Mouse (Mus musculus): ENCODE data around the gene Acadsb.
"Not testable (repeated sequence)": the region's sequence is repeated elsewhere in the genome, so short reads cannot be mapped to it uniquely, and the experiment has no call there.

The Acadsb gene

DNA sequence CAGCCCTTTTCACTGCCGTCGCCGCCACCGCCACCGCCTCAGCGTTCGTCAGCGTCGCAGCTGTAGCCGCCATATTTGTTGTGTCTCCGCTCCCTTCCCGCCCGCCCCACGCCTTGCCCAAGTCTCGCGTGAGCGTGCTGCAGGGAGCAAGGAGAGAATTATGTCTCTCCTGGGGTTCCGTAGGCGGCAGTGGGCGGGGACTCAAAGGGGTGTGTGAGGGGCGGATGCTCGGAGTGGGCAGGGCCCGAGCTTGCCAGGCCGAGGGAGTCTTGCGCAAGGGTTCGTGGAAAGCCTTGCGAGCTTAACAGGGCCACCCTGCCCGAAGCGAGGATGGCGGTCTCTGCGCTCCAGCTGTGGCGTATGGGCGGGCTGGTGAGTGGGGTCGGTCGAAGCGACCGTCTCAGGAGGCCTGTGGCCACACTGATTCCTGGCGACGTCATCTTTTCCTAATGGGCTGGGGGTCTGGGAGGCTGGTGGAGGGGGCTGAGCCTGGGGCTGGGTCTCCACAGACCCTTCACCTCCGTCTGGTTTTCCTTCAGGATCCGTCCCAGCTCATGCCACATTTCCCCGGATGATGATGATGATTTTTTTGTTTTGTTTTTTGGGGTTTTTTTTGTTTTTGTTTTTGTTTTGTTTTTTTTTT is at the start of gene Acadsb, which contains the start of gene Ikzf5:
Acadsb (plus strand) TSS at position 186 of the 643 bp plus-strand sequence.
Ikzf5 (minus strand) TSS at position 106 of the 643 bp plus-strand sequence.
- DNase-seq, result peak; percentile 100

DNA sequence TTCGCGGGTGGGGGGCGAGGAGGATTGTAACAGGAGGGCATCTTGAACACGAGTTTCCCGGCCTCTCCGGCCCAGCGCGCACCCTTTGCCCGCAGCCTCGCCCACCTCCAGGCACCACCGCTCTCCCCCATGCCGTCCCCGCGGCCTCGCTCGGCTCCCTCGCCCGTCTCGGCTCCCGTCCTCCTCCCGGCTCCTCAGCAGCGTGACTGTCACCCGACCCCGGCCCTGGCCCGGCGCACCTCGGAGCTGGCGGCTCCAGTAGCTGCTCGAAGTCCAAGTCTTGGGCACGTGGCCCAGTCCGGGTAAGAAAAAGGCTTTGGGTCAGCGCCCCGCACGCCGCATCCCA is 48.2 kb upstream of the Acadsb start:
- no peak for DNase-seq

DNA sequence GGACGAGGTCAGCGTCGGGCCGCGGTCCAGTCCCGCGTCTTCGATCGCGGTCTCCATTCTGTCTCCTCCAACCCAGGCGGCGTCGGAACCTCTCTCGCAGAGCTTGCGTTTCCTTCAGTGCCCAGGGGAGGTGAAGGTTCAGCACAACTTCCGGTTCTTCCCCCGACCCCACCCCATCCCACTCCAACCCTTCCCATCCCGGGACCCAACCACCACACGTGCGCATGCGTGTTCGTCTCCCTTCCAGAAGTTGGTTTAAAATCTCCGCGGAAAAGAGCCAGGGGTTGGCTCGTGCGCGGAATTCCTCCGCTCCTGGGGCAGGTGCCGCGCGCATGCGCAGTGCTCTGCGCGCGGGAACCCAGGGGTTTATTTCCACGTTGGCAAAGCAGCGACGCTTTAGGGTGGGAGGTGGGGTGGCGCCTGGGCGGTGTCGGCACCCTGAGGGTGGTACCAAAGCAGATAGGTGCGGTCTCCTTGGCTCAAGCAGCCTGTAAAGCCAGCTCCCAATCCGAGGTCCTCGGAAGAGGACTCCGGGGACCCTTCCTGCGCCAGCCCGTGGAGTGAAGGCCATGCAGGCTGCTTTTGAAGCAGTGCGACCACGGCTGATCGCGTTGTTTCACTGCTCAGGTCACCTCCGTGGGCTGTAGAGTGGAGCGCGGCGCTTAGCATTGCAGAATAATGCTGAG is 47.6 kb upstream of the Acadsb start, which contains the start of gene 2310057M21Rik:
2310057M21Rik (minus strand) TSS at position 145 of the 686 bp plus-strand sequence.
- peak; percentile 100 for DNase-seq

- DNase-seq, result peak; percentile 34
Measured at GRCm38 (mm10) chr7:131364131-131364530, 46.3 kb upstream of the Acadsb start.

DNA sequence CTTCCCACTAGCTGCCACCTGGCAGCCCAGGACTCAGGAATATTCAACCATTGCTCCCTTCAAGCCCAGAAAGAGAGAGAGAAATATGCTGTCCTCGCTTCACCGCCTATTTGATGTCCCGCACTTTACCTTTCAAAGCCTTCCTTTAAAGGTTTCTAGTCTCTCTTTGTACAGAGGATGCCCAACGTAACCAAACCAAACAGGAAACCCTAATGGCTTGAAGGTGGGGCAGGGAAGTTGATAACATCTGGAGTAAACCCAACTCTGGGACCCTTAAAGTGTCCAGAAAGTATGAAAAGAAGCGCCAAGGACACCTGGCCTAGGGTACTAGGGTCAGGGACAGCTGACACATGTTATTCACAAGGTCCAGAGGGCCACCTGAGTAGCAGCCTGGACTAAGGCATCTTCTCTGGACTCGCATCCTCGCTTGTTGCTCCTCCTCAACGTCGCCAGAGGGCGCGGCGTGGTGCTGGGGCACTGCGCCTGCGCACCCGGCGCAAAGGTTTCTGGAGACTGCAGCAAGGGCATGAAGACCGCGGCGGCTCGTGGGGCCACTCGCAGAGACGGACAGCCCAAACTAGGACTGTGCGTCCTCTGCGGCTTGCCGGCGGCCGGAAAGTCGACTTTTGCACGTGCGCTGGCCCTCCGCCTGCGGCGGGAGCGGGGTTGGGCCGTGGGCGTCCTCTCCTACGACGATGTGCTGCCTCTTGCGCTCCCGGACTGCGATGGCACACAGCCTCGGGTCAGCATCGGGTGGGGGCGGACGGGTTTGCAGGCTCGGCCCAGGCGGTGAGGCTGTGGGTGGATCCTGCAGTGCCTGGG is 39.5 kb upstream of the Acadsb start, which contains the start of gene Pstk:
Pstk (plus strand) TSS at position 494 of the 822 bp plus-strand sequence.
- peak; percentile 99 for DNase-seq

DNA sequence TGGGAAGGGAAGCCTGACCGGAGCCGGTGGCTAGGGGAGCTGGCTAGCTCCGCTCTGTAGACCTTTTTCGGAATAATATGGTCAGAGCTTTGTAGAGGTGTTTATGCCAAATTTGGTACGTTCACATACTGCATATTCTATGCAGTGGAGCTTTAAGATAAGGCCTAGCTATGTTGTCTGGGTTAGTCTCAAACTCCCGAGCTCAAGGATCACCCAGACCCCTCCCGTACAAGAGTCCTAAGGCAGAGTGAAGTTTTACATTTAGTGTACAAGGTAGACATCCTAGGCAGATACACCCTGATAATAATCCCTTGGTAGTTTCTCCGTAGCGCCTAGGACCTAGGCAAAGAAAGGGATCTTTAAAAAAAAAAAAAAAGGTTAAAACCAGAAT is 38.9 kb upstream of the Acadsb start:
- no peak for DNase-seq

- peak; percentile 49 for DNase-seq
Measured at GRCm38 (mm10) chr7:131371880-131372651, 38.3 kb upstream of the Acadsb start.

DNA sequence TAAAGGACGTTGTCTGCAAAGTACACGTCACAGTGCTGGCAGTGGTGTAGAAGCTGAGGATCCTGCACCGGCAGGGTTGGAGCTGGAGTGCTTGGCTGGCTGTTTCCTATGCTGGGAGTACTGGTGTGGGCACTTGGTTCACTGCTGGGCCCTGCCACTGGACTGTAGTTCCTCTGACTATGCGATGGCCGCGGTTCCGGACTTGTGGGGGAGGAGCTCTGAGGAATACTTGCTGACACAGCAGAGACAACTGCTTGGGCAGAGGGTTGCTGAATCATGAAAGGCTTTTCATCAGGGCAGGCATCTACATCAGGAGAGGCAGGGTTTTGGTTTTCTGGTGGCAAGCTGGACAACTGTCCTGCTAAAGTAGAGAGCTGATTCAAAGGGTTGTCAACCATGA is 18.6 kb upstream of the Acadsb start:
- peak; percentile 91 for DNase-seq

DNA sequence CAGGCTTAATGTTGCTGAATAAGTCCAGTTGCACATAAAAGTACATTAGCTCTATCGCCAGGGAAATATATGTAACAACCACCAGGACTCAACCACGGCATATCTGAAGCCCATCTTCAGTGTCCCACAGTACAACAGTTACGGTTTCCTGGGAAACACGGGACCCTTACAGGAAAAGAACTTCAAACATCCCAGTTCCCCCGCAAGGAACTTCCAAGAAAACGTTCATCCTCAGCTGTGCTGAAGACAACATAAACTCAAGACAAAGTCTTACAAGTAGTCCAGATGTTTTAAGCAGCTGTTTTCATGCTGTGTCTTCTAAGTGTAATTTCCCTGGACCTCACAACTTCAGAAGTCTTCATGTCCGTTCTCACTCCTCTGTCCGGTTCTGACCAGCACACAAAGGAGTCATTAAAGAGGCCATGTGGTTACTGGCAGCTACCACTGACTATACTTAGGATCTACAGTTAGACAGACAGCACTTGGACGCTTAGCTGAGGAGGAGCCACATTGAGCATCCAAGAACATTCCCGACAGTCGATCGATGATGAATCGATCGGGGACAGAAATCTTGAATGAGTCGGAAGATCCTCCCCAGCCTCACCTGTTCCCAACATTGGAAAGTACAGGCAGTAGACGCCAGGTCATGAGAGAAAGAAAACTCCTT is 947 bp upstream of the Acadsb start:
- peak; percentile 84 for DNase-seq

DNA sequence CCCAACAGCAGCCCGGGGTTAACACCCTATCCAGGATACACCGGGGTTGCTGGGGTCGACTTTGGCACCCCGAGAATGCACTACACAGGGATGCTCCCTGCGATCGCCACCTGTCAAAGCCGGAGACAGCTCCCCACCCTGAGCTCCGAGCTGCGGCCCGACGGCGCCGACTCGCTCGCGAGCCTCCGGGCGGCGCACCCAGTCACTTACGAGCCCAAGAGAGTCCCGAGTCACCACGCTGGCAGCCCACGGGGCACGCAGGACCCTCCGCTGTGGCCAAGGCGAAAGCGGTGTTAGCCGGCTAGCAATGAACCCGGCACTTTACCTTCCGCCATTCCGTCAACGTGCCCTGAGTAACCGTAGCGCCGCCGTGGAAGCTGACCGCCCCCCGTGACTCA is 414 bp upstream of the Acadsb start:
- DNase-seq, result no peak

- DNase-seq, result peak; percentile 94
Measured at GRCm38 (mm10) chr7:131411221-131411940, 980 bp downstream of the Acadsb start.

DNA sequence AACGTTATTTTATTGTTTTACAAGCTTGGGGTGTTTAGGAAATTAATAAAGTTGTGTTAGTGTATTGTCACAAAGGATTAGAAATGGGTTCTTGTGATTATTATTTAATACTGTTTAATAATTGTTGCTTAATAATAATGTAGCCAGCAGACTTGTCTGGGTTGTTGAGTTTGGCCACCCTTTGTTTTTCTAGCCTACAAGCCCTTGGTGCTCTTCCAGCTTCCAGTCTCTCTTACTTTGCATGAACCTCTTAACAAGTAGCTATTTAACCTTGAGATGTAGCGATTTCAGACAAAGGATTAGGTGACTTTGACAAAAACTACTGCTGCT is 1.5 kb downstream of the Acadsb start:
- DNase-seq, result no peak

DNA sequence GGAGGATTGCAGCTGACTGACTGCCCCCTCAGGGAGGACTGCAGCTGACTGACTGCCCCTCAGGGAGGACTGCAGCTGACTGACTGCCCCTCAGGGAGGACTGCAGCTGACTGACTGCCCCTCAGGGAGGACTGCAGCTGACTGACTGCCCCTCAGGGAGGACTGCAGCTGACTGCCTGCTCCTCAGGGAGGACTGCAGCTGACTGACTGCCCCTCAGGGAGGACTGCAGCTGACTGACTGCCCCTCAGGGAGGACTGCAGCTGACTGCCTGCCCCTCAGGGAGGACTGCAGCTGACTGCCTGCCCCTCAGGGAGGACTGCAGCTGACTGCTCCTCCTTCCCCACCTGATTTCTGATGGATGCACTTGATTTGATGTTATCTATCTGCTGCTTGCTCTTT is 6.3 kb downstream of the Acadsb start:
- DNase-seq, result not testable (repeated sequence)

GRCm38 (mm10) chr7:131417605-131418004 is 7.2 kb downstream of the Acadsb start:
- no peak for DNase-seq

GRCm38 (mm10) chr7:131424912-131425311 is 14.5 kb downstream of the Acadsb start:
- peak; percentile 52 for DNase-seq

DNA sequence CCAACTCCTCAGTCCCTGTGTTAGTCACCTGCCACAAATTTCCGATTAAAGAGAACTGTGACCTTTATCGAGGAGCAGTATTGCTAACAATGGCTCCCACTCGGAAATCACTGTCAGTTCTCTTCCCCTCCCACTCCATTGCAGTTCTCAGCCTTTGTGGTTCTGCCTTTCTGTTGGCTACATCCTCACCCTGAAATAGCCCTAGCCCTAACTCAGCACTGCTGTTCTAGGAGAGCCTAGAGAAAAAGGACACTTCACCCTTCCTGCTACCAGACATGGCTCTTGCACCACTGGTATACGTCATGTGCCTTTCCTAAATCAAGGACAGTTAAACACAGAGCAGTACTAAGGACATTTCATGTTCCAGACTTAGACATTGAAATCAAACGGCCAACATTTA is 16.9 kb downstream of the Acadsb start:
- peak; percentile 48 for DNase-seq

GRCm38 (mm10) chr7:131432244-131432643 is 21.8 kb downstream of the Acadsb start:
- peak; percentile 76 for DNase-seq

GRCm38 (mm10) chr7:131434276-131434675 is 23.9 kb downstream of the Acadsb start:
- no peak for DNase-seq

DNA sequence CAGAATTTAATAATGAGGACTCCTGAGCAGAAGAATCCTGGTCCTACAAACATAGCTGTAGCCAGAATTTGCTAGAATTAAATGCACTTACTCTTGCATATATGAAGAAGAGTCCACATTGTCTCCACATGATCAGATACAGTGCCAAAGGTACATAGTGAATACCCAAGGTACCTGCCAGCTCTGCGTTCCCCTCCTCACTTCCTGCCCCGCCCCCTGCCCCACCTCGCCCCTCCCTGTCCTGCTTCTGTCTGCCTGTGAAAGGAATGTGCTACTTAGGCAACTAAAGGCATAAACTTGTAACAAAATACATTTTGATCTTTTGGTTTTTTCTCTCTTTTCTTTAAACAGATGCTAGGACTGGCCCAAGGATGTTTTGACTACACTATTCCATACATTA is 26.6 kb downstream of the Acadsb start:
- DNase-seq, result no peak

- peak; percentile 72 for DNase-seq
Measured at GRCm38 (mm10) chr7:131456714-131457113, 46.3 kb downstream of the Acadsb start.

GRCm38 (mm10) chr7:131465117-131465601 is 54.8 kb downstream of the Acadsb start:
- DNase-seq, result peak; percentile 5
